Mouse (Mus musculus) bone marrow macrophage, adult 2 months (primary cell): ENCODE results near the gene Ralb. TPM values are rescaled to one million over a fixed set of nuclear protein-coding genes. Genes with fewer than 3 reads are reported as not detected.

Experiments used
- H3K27ac ChIP-seq: 2 replicates; pipeline ENCODE4 v1.5.1; 2012; ENCODE audit warnings: low read depth, low read length; ENCODE audit not compliant: insufficient read depth
- H3K4me1 ChIP-seq: 2 replicates; pipeline ENCODE4 v1.6.1; 2012; ENCODE audit warnings: low read length; ENCODE audit not compliant: control insufficient read depth, insufficient read depth
- H3K4me3 ChIP-seq: 2 replicates; pipeline ENCODE4 v1.5.1; 2012; ENCODE audit warnings: mild to moderate bottlenecking, low read length, moderate library complexity; ENCODE audit not compliant: insufficient read depth
- CTCF ChIP-seq: IDR thresholded peaks from 2 replicates; pipeline ENCODE4 v1.5.1; 2012; ENCODE audit warnings: low read depth, mild to moderate bottlenecking, low read length, moderate library complexity
- POLR2A ChIP-seq: IDR thresholded peaks from 2 replicates; pipeline ENCODE4 v1.6.1; 2012; ENCODE audit warnings: mild to moderate bottlenecking, low read depth, low read length, borderline replicate concordance
- polyA plus RNA-seq: library from polyadenylated mRNA; stranded (reverse); fragments of >200 nt; gene quantifications from 2 replicates; pipeline ENCODE4 v1.2.4, GENCODE M21; 2012; ENCODE audit not compliant: missing spikeins, insufficient read depth, insufficient read length

Gene Ralb
- polyA plus RNA-seq, 1 experiment: 82.8 TPM

- Histone ChIP-seq H3K4me1 (peaks cover 7% of the 10 kb centered on the region; the same call in 1 of the 2 replicates), H3K27ac (no peak overlapping the region), H3K4me3 (no peak overlapping the region)
- no peak for TF ChIP-seq CTCF
- no peak for TF ChIP-seq POLR2A
Measured at GRCm38 (mm10) chr1:119480678-119481077, 23.9 kb downstream of the Ralb start.

DNA sequence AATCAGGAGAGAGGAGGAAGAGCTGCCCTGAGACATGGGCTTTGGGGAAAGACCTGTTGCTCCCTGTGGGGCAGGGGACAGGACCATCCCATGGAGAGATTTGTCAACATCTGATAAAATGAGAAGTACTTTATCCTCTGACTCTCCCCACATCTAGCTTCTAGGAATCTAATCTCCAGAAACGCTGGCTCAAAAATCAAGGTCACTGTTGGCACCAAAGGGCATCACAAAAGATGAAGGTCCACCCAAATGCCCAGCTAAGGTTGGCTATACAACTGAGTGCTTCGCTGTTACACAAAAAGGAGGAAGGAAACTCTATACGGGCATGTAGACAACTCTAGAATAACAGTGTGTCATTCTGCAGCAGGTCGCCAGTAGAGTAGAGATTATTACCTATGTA lies 25.0 kb downstream of the Ralb start:
- TF ChIP-seq CTCF: no peak
- TF ChIP-seq POLR2A: no peak
- Histone ChIP-seq H3K4me3 (no peak overlapping the region), H3K27ac (no peak overlapping the region), H3K4me1 (peaks cover 7% of the 10 kb centered on the region; the same call in 1 of the 2 replicates)

GRCm38 (mm10) chr1:119476905-119477353 lies 27.7 kb downstream of the Ralb start:
- no peak overlapping the region for H3K4me3 ChIP-seq

DNA sequence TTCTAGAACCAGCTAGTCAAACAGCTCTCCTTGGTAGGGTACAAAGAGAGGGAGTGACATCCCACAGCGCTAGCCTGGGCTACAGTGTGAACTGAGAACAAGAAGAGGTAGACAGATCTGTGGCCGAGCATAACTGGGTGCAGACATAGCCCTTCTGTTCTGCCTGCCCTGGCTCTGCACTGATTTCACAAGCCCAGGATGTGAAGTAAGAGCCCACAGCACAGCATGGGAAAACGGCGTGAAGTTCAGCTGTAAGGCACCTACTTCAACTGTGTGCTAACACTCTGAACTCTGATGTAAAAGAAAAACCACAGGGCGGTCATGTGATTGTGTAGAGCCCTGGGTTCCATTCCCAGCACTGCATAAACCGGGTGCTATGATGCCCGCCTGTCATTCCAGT lies 29.9 kb downstream of the Ralb start:
- TF ChIP-seq CTCF (no peak), POLR2A (no peak)
- Histone ChIP-seq H3K4me1 (peaks cover 2% of the 10 kb centered on the region; the same call in 1 of the 2 replicates), H3K4me3 (no peak overlapping the region), H3K27ac (no peak overlapping the region)

More at GRCm38 (mm10) chr1:119476905-119477353, 27.7 kb downstream of the Ralb start:
- Histone ChIP-seq H3K27ac (no peak overlapping the region), H3K4me1 (peaks cover 7% of the 10 kb centered on the region; the same call in 1 of the 2 replicates)
- TF ChIP-seq POLR2A: no peak
- TF ChIP-seq CTCF: no peak

GRCm38 (mm10) chr1:119472648-119473047 lies 31.9 kb downstream of the Ralb start:
- TF ChIP-seq CTCF (no peak), POLR2A (no peak)
- Histone ChIP-seq H3K4me3 (no peak overlapping the region), H3K27ac (no peak overlapping the region), H3K4me1 (peaks cover 2% of the 10 kb centered on the region; the same call in 1 of the 2 replicates)

GRCm38 (mm10) chr1:119471793-119472396 lies 32.7 kb downstream of the Ralb start:
- Histone ChIP-seq H3K27ac (no peak overlapping the region), H3K4me3 (no peak overlapping the region), H3K4me1 (no peaks in the 10 kb centered on the region; the same call in 1 of the 2 replicates)
- TF ChIP-seq CTCF (no peak), POLR2A (no peak)

GRCm38 (mm10) chr1:119463386-119463785 lies 41.2 kb downstream of the Ralb start:
- TF ChIP-seq POLR2A (no peak), CTCF (no peak)
- Histone ChIP-seq H3K27ac (no peak overlapping the region), H3K4me1 (no peaks in the 10 kb centered on the region), H3K4me3 (no peak overlapping the region)

DNA sequence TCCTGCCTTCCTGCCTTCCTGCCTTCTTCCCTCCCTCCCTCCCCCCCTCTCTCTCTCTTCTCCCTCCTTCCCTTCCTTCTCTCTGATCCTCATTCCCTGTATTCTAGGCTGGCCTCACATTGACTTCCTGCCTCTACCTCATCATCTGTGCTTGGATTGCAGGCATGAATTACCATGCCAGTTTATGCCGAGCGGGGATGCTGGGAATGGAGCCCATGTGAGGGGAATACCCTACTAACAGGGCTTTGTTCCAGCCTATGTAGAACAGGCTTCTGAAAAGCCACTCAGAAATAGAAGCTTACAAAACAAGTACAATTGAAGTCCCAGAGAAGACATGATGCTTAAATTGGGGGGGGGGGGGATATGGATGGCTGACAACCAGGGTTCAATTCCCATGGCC lies 44.5 kb downstream of the Ralb start:
- no peak for TF ChIP-seq CTCF
- no peak for TF ChIP-seq POLR2A
- Histone ChIP-seq H3K4me1 (no peaks in the 10 kb centered on the region; the same call in 1 of the 2 replicates), H3K4me3 (no peak overlapping the region), H3K27ac (no peak overlapping the region)

GRCm38 (mm10) chr1:119457993-119458605 lies 46.5 kb downstream of the Ralb start:
- H3K27ac ChIP-seq: no peak overlapping the region
- peak overlapping the region; percentile 56 for H3K4me3 ChIP-seq
- TF ChIP-seq CTCF (peak; percentile 52), POLR2A (no peak)
- no peaks in the 10 kb centered on the region; the same call in 1 of the 2 replicates for H3K4me1 ChIP-seq

DNA sequence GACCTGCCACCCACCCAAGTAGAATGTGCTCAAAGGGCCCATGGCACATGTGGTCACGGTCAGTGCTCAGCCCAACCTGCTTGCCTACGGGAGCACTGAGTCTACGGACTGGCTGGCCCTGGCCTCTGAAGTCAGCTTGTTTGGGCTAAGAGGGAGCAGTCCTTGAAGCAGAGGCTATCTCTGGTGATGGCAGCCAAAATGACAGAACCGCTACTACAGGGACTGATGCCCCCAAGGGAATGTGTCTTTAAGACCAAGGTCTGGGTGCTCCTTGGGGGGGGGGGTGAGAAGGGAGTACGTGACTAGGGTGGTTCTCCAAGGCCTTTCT lies 47.1 kb downstream of the Ralb start:
- no peak overlapping the region for H3K27ac ChIP-seq
- H3K4me3 ChIP-seq: peak overlapping the region; percentile 56
- TF ChIP-seq POLR2A (no peak), CTCF (no peak)
- no peaks in the 10 kb centered on the region; the same call in 1 of the 2 replicates for H3K4me1 ChIP-seq
